In the genomic region with DNA sequence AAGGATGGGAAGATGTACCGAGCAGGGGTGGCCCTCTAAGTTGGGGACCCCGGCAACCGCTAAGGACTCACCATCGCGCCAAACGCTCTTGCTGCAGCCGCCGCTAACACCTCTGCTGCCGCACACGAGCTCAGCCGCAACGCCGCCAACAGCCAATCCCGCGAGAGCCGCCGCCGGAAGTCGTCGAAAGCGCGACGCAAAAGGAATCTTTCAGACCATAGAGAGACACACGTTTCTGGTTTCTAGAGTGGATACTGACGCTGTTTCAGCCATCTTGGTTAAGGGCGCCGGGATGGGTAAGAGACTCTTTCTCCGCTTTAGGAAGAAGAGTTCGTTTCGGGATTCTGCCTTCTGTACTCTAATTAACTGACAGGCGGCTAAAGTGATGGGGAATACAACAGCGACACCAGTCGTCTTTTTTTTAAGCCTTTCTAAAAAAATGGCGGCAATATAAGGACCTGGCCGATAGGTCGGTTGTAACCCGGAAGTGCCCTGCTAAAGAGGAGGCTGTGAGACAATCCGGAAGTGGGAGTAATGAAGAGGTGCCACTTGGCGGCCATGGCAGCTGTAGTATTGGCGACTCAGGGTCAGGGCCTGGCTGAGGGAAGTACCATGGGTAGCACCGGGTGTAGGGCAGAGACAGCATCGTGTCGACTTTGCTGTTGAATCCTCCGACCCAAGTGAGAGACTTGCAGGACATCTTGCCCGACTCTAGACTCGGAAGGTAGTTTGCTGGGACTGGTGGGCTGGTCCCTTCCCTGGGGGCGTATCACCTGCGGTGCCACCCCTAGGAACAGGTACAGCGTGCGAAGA, we compare ENCODE assay signal across 8 mouse cellular contexts. TPM values are rescaled to one million over a fixed set of nuclear protein-coding genes. Genes with fewer than 3 reads are reported as not detected.
DNase-seq lines count a peak whose midpoint lies in the region; ATAC-seq lines count a peak whose summit lies in the region.

A gene (plus strand): TSS at position 191 of the 813 bp plus-strand sequence.
A gene (minus strand): TSS at position 649 of the 813 bp plus-strand sequence.

- H3K27ac ChIP-seq in brown adipose tissue, adult 24 weeks (replicated peaks; ENCODE audit: low read depth, low read length) = peak within 1 kb of the TSS; percentile 92
- peak within 1 kb of the TSS; percentile 92 for H3K27ac ChIP-seq in heart, embryonic 13.5 days (replicated peaks)
- H3K27ac ChIP-seq in liver, embryonic 12.5 days = peak within 1 kb of the TSS; percentile 84
- peak within 1 kb of the TSS; percentile 90 for H3K27ac ChIP-seq in stomach, embryonic 15.5 days

- peak within 1 kb of the TSS; percentile 96 for H3K4me3 ChIP-seq in brown adipose tissue, adult 24 weeks (ENCODE audit: insufficient read depth, low read depth, low read length)
- H3K4me3 ChIP-seq in heart, embryonic 13.5 days = peak within 1 kb of the TSS; percentile 99
- peak within 1 kb of the TSS; percentile 87 for H3K4me3 ChIP-seq in liver, embryonic 12.5 days
- H3K4me3 ChIP-seq in stomach, embryonic 15.5 days (replicated peaks) = peak within 1 kb of the TSS; percentile 73

- DNase-seq in CD4-positive, CD25-positive, alpha-beta regulatory T cell, adult 2 months (ENCODE audit: low read depth, low spot score) = peak; percentile 97
- peak; percentile 78 for DNase-seq in fat pad, adult 2 months (ENCODE audit: extremely low read depth, low read depth, low spot score)
- peak; percentile 95 for DNase-seq in kidney, postnatal 10 days
- peak; percentile 93 to 94 for DNase-seq in natural killer cell, adult 2 months (ENCODE audit: low spot score in 2 of 2)

- WGBS in heart, embryonic 13.5 days = under 1% methylated on average over 50 of the region's 50 CpGs
- WGBS in liver, embryonic 12.5 days (ENCODE audit: insufficient replicate concordance) = under 1% methylated on average over 50 of the region's 50 CpGs
- under 1% methylated on average over 50 of the region's 50 CpGs for WGBS in stomach, embryonic 15.5 days

- H3K9me3 ChIP-seq in heart, embryonic 13.5 days = no peaks in the 10 kb centered on the region
- H3K9me3 ChIP-seq in liver, embryonic 12.5 days (replicated peaks) = no peaks in the 10 kb centered on the region
- H3K9me3 ChIP-seq in stomach, embryonic 15.5 days = no peaks in the 10 kb centered on the region

- peaks cover 41% of the 10 kb centered on the region for H3K36me3 ChIP-seq in heart, embryonic 13.5 days
- peaks cover 62% of the 10 kb centered on the region for H3K36me3 ChIP-seq in liver, embryonic 12.5 days
- H3K36me3 ChIP-seq in stomach, embryonic 15.5 days = peaks cover 11% of the 10 kb centered on the region

- peak within 1 kb of the TSS; percentile 95 for H3K4me2 ChIP-seq in heart, embryonic 13.5 days
- peak within 1 kb of the TSS; percentile 96 for H3K4me2 ChIP-seq in liver, embryonic 12.5 days
- H3K4me2 ChIP-seq in stomach, embryonic 15.5 days = peak within 1 kb of the TSS; percentile 80

- peak; percentile 84 for ATAC-seq in heart, embryonic 13.5 days (ENCODE audit: extremely low read depth, insufficient number of reproducible peaks, low FRiP score, low TSS enrichment)
- ATAC-seq in liver, embryonic 12.5 days = peak; percentile 94
- ATAC-seq in stomach, embryonic 15.5 days (ENCODE audit: insufficient read depth, low FRiP score, low read depth) = peak; percentile 95

- H3K9ac ChIP-seq in heart, embryonic 13.5 days = peak within 1 kb of the TSS; percentile 99
- peak within 1 kb of the TSS; percentile 92 for H3K9ac ChIP-seq in liver, embryonic 12.5 days
- peak within 1 kb of the TSS; percentile 87 for H3K9ac ChIP-seq in stomach, embryonic 15.5 days

- no peaks in the 10 kb centered on the region for H3K27me3 ChIP-seq in heart, embryonic 13.5 days (replicated peaks)
- no peaks in the 10 kb centered on the region for H3K27me3 ChIP-seq in liver, embryonic 12.5 days (replicated peaks)
- H3K27me3 ChIP-seq in stomach, embryonic 15.5 days (replicated peaks) = no peaks in the 10 kb centered on the region

- peaks cover 13% of the 10 kb centered on the region for H3K4me1 ChIP-seq in brown adipose tissue, adult 24 weeks (ENCODE audit: control insufficient read depth, insufficient read depth, insufficient read length, low read length)
- peaks cover 36% of the 10 kb centered on the region for H3K4me1 ChIP-seq in heart, embryonic 13.5 days
- peaks cover 59% of the 10 kb centered on the region for H3K4me1 ChIP-seq in liver, embryonic 12.5 days
- peaks cover 17% of the 10 kb centered on the region; the same call in 1 of the 2 replicates for H3K4me1 ChIP-seq in stomach, embryonic 15.5 days

RNA-seq across cellular contexts. Expression of the first gene that starts in this region (rescaled TPM):
- polyA plus RNA-seq in brown adipose tissue, adult 24 weeks (2012; ENCODE audit: insufficient read depth, insufficient read length, missing spikeins) = 16.8 and 20.8 TPM in 2 replicates
- 15.9 and 17.2 TPM in 2 replicates for polyA plus RNA-seq in heart, embryonic 13.5 days (2015; fragmentation: Nextera tagmentation; extraction: Ambion mirVana)
- 15.3 and 15.7 TPM in 2 replicates for polyA plus RNA-seq in liver, embryonic 12.5 days (2016; fragmentation: Nextera tagmentation; extraction: Ambion mirVana)
- polyA plus RNA-seq in stomach, embryonic 15.5 days (2015; fragmentation: Nextera tagmentation; extraction: Ambion mirVana) = 24.4 and 27.7 TPM in 2 replicates

RNA-seq across cellular contexts. Expression of the second gene that starts in this region (rescaled TPM):
- polyA plus RNA-seq in brown adipose tissue, adult 24 weeks (2012; ENCODE audit: insufficient read depth, insufficient read length, missing spikeins) = 21.9 and 23.5 TPM in 2 replicates
- 165 and 195 TPM in 2 replicates for polyA plus RNA-seq in heart, embryonic 13.5 days (2015; fragmentation: Nextera tagmentation; extraction: Ambion mirVana)
- polyA plus RNA-seq in liver, embryonic 12.5 days (2016; fragmentation: Nextera tagmentation; extraction: Ambion mirVana) = 188 and 195 TPM in 2 replicates
- polyA plus RNA-seq in stomach, embryonic 15.5 days (2015; fragmentation: Nextera tagmentation; extraction: Ambion mirVana) = 258 and 269 TPM in 2 replicates

Comparison
In these comparisons a context has a peak if more than half of its experiments do, and no peak if none do; other contexts are left out.
1. Peak in every context shown above with its lines: DNase-seq, ATAC-seq, H3K4me3 ChIP-seq and H3K27ac ChIP-seq.